Mouse (Mus musculus): ENCODE data around the gene Plcl2. TPM values are rescaled to one million over a fixed set of nuclear protein-coding genes. Genes with fewer than 3 reads are reported as not detected.

The Plcl2 gene
- total and polyA plus RNA-seq, 3 experiments: 23.6 to 83.7 TPM; not detected in 1

- Histone ChIP-seq H3K79me2 (ENCODE audit: control insufficient read depth, insufficient read depth, low read length, poor library complexity) (no peaks in the 10 kb centered on the region), H3K4me1 (ENCODE audit: control insufficient read depth in 1 of 2, insufficient read depth in 2 of 2, low read length in 2 of 2) (peaks cover 0 to 10% of the 10 kb centered on the region in 2 experiments; a peak in 3 of 4 replicates), H3K9me3 (replicated peaks; ENCODE audit: insufficient read depth, low read length) (no peaks in the 10 kb centered on the region), H3K27ac (ENCODE audit: control insufficient read depth, low read depth, low read length) (no peak overlapping the region), H3K27me3 (ENCODE audit: control insufficient read depth in 1 of 2, insufficient read depth in 2 of 2, low read length in 2 of 2) (no peaks in the 10 kb centered on the region), H3K36me3 (ENCODE audit: control insufficient read depth in 1 of 2, insufficient read depth in 2 of 2, low read length in 2 of 2) (peaks cover 0 to 6% of the 10 kb centered on the region in 2 experiments; a peak in 2 of 4 replicates), H3K4me3 (ENCODE audit: control insufficient read depth in 1 of 2, insufficient read depth in 1 of 2, low read depth in 2 of 2, low read length in 2 of 2) (no peak overlapping the region), H3K9ac (ENCODE audit: control insufficient read depth, low read depth, low read length, poor library complexity, severe bottlenecking) (no peak overlapping the region)
- TF ChIP-seq NELFE (IDR thresholded peaks at IDR 0.05; ENCODE audit: low read depth, low read length): no peak
- no peak for TF ChIP-seq KAT2A (conservative IDR thresholded peaks at IDR 0.05; ENCODE audit: low read depth, low read length)
- TF ChIP-seq MXI1 (IDR thresholded peaks at IDR 0.05; ENCODE audit: low read depth, low read length): no peak
- no peak for TF ChIP-seq MAFK (IDR thresholded peaks at IDR 0.05; ENCODE audit: borderline replicate concordance, low read depth, low read length)
- TF ChIP-seq CHD1 (IDR thresholded peaks at IDR 0.05; ENCODE audit: low read depth, low read length): no peak
- TF ChIP-seq ZC3H11A (IDR thresholded peaks at IDR 0.05; ENCODE audit: low read depth, low read length): no peak
- DNase-seq (ENCODE audit: low read depth, low spot score): no peak
Measured at GRCm38 (mm10) chr17:50735955-50736533, 226.8 kb downstream of the Plcl2 start.

- peaks cover 2 to 10% of the 10 kb centered on the region in 2 experiments; a peak in 3 of 4 replicates for H3K4me1 ChIP-seq (ENCODE audit: control insufficient read depth in 1 of 2, insufficient read depth in 2 of 2, low read length in 2 of 2)
- H3K79me2 ChIP-seq (ENCODE audit: control insufficient read depth, insufficient read depth, low read length, poor library complexity): no peaks in the 10 kb centered on the region
- no peak overlapping the region for H3K4me3 ChIP-seq (ENCODE audit: control insufficient read depth in 1 of 2, insufficient read depth in 1 of 2, low read depth in 2 of 2, low read length in 2 of 2)
- H3K36me3 ChIP-seq (ENCODE audit: control insufficient read depth in 1 of 2, insufficient read depth in 2 of 2, low read length in 2 of 2): peaks cover 0 to 6% of the 10 kb centered on the region in 2 experiments; a peak in 2 of 4 replicates
- H3K9ac ChIP-seq (ENCODE audit: control insufficient read depth, low read depth, low read length, poor library complexity, severe bottlenecking): no peak overlapping the region
- TF ChIP-seq MAFK (IDR thresholded peaks at IDR 0.05; ENCODE audit: borderline replicate concordance, low read depth, low read length) (no peak), MEF2A (IDR thresholded peaks at IDR 0.05; ENCODE audit: extremely low read depth, insufficient replicate concordance, low read depth, low read length, poor library complexity, severe bottlenecking) (no peak), TBP (IDR thresholded peaks at IDR 0.05; ENCODE audit: low read depth, low read length) (peak; percentile 58), NRF1 (IDR thresholded peaks at IDR 0.05; ENCODE audit: insufficient read depth, low read depth, low read length, poor library complexity, severe bottlenecking) (no peak), MAZ (IDR thresholded peaks at IDR 0.05; ENCODE audit: low read depth, low read length) (no peak), POLR2AphosphoS5 (IDR thresholded peaks at IDR 0.05; ENCODE audit: borderline replicate concordance, low read depth, low read length) (no peak), TAL1 (IDR thresholded peaks at IDR 0.05; ENCODE audit: low read length) (no peak), MAX (IDR thresholded peaks at IDR 0.05; ENCODE audit: low read length) (no peak), CHD1 (IDR thresholded peaks at IDR 0.05; ENCODE audit: low read depth, low read length) (no peak)
- no peaks in the 10 kb centered on the region for H3K9me3 ChIP-seq (replicated peaks; ENCODE audit: insufficient read depth, low read length)
- H3K27me3 ChIP-seq (ENCODE audit: control insufficient read depth in 1 of 2, insufficient read depth in 2 of 2, low read length in 2 of 2): no peaks in the 10 kb centered on the region
- DNase-seq (ENCODE audit: low read depth, low spot score): no peak
- H3K27ac ChIP-seq (ENCODE audit: control insufficient read depth, low read depth, low read length): no peak overlapping the region
Measured at GRCm38 (mm10) chr17:50737068-50737467, 227.9 kb downstream of the Plcl2 start.

Other genes starting within 250 kb of the Plcl2 start
- gene Dazl, start 215.8 kb upstream of the Plcl2 start, total RNA-seq (2012; rRNA removed): 1.0 and 1.4 TPM in 2 replicates
- gene Dazl, start 215.8 kb upstream of the Plcl2 start, polyA plus RNA-seq (2012; ENCODE audit: insufficient read depth in 1 of 2, insufficient read length in 2 of 2, low read depth in 1 of 2, low replicate concordance in 2 of 2, missing spikeins in 1 of 2): under 1 TPM in 1 of 2 experiments, not detected in 1; 0.10 TPM

Data from MEL (cell line).